Mouse (Mus musculus) limb, embryonic 15.5 days (tissue): ENCODE results near the gene Ngb. TPM values are rescaled to one million over a fixed set of nuclear protein-coding genes. Genes with fewer than 3 reads are reported as not detected.

Experiments used
- ATAC-seq: fragments of 200-750 bp; cut with Nextera tagmentation; 2 replicates; pipeline ENCODE4 v1.8.0; 2017; ENCODE audit warnings: low read depth, moderate TSS enrichment; ENCODE audit not compliant: insufficient number of reproducible peaks, low FRiP score, low TSS enrichment
- H3K27ac ChIP-seq: fragments of 300-500 bp; sonication (generic); 2 replicates; pipeline ENCODE4 v1.5.1; 2015; ENCODE audit warnings: moderate library complexity, mild to moderate bottlenecking, inconsistent platforms
- H3K27me3 ChIP-seq: fragments of 300-500 bp; sonication (generic); 2 replicates; pipeline ENCODE4 v1.6.1; 2015; ENCODE audit warnings: inconsistent platforms
- H3K36me3 ChIP-seq: fragments of 300-500 bp; sonication (generic); 2 replicates; pipeline ENCODE4 v1.6.1; 2015; ENCODE audit warnings: inconsistent platforms
- H3K4me1 ChIP-seq: fragments of 300-500 bp; sonication (generic); 2 replicates; pipeline ENCODE4 v1.6.1; 2015; ENCODE audit warnings: inconsistent platforms
- H3K4me2 ChIP-seq: fragments of 300-500 bp; sonication (generic); 2 replicates; pipeline ENCODE4 v1.6.1; 2015; ENCODE audit warnings: mild to moderate bottlenecking, inconsistent platforms
- H3K4me3 ChIP-seq: fragments of 300-500 bp; sonication (generic); 2 replicates; pipeline ENCODE4 v1.5.1; 2015; ENCODE audit warnings: mild to moderate bottlenecking, inconsistent platforms
- H3K9ac ChIP-seq: fragments of 300-500 bp; sonication (generic); 2 replicates; pipeline ENCODE4 v1.6.1; 2015; ENCODE audit warnings: inconsistent platforms
- H3K9me3 ChIP-seq: fragments of 300-500 bp; sonication (generic); 2 replicates; pipeline ENCODE4 v1.6.1; 2016; ENCODE audit warnings: inconsistent platforms
- WGBS: fragments of 180-500 bp; shearing (Covaris S2); methylation state at CpG from one replicate; pipeline ENCODE4 v1.1.7; 2015; 5-methylcytosine and 5-hydroxymethylcytosine counted together
- polyA plus RNA-seq: library from polyadenylated mRNA; unstranded; fragments of >200 nt; fragmentation: Nextera tagmentation; extraction: Ambion mirVana; gene quantifications from 2 replicates; pipeline ENCODE4 v1.2.1, GENCODE M21; 2015

Gene Ngb
- polyA plus RNA-seq, 1 experiment from 2014 or later: 0.09 TPM

DNA sequence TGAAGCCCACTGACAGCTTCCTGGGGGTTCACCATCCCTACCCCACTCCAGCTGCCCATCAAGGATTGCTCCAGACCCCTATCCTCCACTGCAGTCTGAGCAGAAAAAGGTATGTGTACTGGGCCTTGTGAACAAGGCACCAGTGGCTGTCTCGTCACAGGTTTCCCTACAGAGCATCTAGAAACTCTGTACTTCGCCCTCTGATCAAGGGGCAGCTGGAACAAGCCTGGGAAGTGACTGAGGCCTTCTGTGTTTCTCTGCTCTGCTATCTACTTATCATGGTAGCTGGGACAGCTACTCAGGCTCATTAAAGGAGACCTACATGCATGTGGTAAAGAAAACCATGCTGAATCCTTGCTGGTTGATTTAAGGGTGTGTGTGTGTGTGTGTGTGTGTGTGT lies 12.6 kb downstream of the Ngb start:
- H3K27me3 ChIP-seq: no peaks in the 10 kb centered on the region
- no peak for ATAC-seq
- no peaks in the 10 kb centered on the region for H3K9me3 ChIP-seq
- no peak overlapping the region for H3K4me3 ChIP-seq
- H3K9ac ChIP-seq: no peak overlapping the region
- no peaks in the 10 kb centered on the region for H3K4me1 ChIP-seq
- H3K36me3 ChIP-seq: no peaks in the 10 kb centered on the region
- H3K4me2 ChIP-seq: no peak overlapping the region
- 78% methylated on average over 2 of the region's 2 CpGs for WGBS
- H3K27ac ChIP-seq: no peak overlapping the region

DNA sequence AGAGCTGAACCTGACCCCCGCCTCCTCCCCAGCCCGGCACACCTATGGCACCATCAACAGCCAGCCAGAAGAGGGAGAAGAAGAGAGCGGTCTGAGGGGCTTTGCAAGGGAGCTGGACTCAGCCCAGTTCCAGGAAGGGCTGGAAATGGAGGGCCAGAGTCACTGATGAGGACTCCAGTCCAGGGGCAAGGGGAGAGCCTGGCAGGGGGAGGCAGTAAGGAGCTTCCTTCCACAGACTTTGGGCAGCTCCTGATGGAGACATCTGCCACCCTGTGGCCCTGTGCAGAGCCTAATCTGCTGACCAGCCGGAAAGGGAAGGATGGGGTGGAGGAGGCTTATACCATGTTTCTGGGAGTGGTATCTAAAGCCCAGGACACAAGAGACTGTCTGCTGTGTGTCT lies 13.1 kb downstream of the Ngb start:
- no peak overlapping the region for H3K4me2 ChIP-seq
- no peak overlapping the region for H3K27ac ChIP-seq
- H3K36me3 ChIP-seq: no peaks in the 10 kb centered on the region
- H3K4me1 ChIP-seq: no peaks in the 10 kb centered on the region
- H3K27me3 ChIP-seq: no peaks in the 10 kb centered on the region
- H3K9me3 ChIP-seq: no peaks in the 10 kb centered on the region
- H3K9ac ChIP-seq: no peak overlapping the region
- 67% methylated on average over 4 of the region's 4 CpGs for WGBS
- H3K4me3 ChIP-seq: no peak overlapping the region
- ATAC-seq: no peak

DNA sequence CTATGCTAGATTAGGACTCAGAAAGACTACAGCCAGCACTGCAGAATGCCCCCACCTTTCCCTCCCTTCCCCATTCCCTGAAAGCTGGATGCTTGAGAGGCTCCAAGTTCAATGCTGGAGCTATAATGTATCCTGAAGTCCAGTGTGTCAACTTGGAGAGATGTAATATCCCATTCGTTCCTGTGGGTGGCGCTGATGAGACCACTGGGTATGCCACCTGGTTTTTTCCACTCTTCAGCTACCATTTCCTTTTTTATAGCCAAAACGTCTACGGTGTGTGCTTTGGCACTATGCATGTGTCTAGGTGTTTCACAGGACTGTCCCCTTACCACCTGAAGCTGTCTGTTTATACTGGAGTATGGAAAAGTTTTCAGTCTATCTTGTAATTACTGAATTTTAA lies 14.0 kb downstream of the Ngb start:
- H3K4me1 ChIP-seq: no peaks in the 10 kb centered on the region
- no peak overlapping the region for H3K4me3 ChIP-seq
- H3K4me2 ChIP-seq: no peak overlapping the region
- no peak overlapping the region for H3K9ac ChIP-seq
- H3K27me3 ChIP-seq: no peaks in the 10 kb centered on the region
- no peak overlapping the region for H3K27ac ChIP-seq
- H3K9me3 ChIP-seq: no peaks in the 10 kb centered on the region
- H3K36me3 ChIP-seq: no peaks in the 10 kb centered on the region
- ATAC-seq: no peak
- WGBS: 36% methylated on average over 4 of the region's 4 CpGs

DNA sequence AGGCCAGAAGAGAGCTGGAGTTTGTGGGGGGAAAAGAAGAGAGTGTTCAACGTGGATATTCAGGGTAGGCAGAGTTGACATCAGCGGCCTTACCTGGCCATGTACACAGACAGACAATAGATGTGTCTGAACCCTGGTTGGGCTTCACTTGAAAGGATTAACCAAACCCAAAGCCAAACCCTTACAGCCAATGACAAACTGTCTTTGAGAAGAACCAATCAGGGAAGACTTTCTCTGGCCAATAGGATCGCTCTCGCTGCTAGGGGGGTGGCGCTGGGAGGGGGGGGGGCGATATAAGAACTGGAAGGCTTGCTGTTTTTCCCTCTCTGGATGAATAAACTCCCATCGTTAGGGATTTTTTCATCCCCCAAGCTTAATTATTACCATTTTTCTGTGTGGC lies 15.1 kb downstream of the Ngb start:
- Histone ChIP-seq H3K27ac (no peak overlapping the region), H3K9me3 (no peaks in the 10 kb centered on the region)
- ATAC-seq: no peak

DNA sequence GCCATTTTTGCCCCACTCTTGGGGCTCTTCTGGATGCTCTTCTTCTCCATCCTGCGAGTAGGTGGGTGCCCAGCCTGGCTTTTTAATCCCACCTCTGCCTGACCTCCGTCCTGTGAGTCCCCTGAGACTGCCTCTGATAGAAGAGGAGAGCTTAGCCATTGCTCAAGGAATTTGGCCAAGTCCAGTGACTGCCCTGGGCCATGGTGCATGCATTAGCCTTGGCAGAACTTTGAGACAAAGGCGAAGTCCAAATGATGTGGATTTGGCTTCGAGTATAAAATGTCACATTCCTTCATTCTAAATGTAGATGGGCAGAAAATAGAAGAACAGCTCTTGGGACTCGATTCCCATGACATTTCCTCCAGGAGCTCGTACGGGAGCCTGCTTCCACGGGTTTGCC lies 19.5 kb downstream of the Ngb start:
- H3K4me1 ChIP-seq: no peaks in the 10 kb centered on the region
- no peak overlapping the region for H3K4me2 ChIP-seq
- H3K36me3 ChIP-seq: no peaks in the 10 kb centered on the region
- no peak overlapping the region for H3K27ac ChIP-seq
- no peak for ATAC-seq
- 76% methylated on average over 8 of the region's 8 CpGs for WGBS
- no peaks in the 10 kb centered on the region for H3K27me3 ChIP-seq
- H3K9me3 ChIP-seq: no peaks in the 10 kb centered on the region
- H3K9ac ChIP-seq: no peak overlapping the region
- no peak overlapping the region for H3K4me3 ChIP-seq

More for the DNA sequence above, 15.1 kb downstream of the Ngb start:
- Histone ChIP-seq H3K4me1 (no peaks in the 10 kb centered on the region), H3K9ac (no peak overlapping the region), H3K27me3 (no peaks in the 10 kb centered on the region), H3K4me2 (no peak overlapping the region), H3K36me3 (no peaks in the 10 kb centered on the region), H3K4me3 (no peak overlapping the region)
- 63% methylated on average over 7 of the region's 7 CpGs for WGBS

DNA sequence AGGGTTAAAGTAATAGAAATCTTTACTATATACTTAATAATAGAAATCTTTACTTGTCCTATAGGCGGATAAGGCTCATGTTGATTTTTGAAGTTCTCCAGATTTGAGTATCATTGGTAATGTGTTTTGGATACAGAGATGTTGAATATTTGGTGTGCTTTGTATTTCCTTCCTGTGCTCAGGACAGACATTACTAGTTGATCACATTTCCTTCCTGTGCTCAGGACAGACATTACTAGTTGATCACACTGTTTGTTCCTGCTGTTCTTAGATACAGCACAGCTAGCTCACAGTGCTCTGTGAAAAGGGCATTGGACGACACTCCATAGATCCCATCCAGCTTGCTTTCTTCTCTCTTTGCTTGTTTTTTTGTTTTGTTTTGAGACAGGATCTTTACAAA lies 25.7 kb downstream of the Ngb start:
- WGBS: 85% methylated on average over 2 of the region's 2 CpGs

DNA sequence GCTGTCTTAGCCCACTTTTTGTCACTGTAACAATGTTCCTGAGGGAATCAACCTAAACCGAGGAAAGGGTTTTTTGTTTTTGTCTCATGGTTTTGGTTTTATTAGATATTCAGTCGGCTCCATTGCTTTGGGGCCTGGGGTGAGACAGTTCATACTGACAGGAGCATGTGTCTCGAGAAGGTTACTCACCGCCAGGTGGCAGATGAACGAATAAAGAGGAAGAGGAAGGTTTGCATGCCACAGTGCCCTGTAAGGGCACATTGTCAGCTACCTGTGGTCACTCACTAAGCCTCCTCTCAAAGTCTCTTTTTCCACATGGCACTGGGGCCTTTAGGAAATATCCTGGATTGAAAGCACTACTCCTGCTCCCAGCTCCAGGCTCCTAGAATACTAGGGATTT lies 31.8 kb downstream of the Ngb start:
- 65% methylated on average over 5 of the region's 5 CpGs for WGBS

More for the DNA sequence above, 25.7 kb downstream of the Ngb start:
- no peak for ATAC-seq
- no peak overlapping the region for H3K27ac ChIP-seq
- H3K36me3 ChIP-seq: no peaks in the 10 kb centered on the region
- H3K9me3 ChIP-seq: no peaks in the 10 kb centered on the region
- H3K4me2 ChIP-seq: no peak overlapping the region
- no peak overlapping the region for H3K9ac ChIP-seq
- H3K4me3 ChIP-seq: no peak overlapping the region
- no peaks in the 10 kb centered on the region for H3K4me1 ChIP-seq
- no peaks in the 10 kb centered on the region for H3K27me3 ChIP-seq

DNA sequence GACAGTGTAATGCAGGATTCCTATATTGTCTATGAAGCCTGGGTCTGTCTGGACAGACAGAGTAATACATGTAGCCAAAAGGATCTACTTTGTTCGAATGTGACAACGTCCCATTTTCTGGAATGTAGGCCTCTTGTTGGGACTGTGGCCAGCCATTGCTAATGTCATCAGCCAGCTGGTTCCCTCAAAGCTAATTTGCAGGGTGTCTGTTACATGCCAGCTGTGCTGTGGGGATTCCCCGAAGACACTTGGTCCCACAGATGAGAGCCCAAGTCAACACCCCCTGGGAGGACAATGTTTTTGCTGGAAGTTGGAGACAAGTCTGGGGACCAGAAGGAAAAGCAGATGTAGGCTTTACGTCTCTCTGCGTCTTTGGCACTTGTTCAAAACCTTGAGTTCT lies 35.9 kb downstream of the Ngb start:
- Histone ChIP-seq H3K4me2 (no peak overlapping the region), H3K4me3 (no peak overlapping the region), H3K27ac (no peak overlapping the region), H3K27me3 (no peaks in the 10 kb centered on the region), H3K4me1 (no peaks in the 10 kb centered on the region), H3K9me3 (no peaks in the 10 kb centered on the region), H3K9ac (no peak overlapping the region), H3K36me3 (no peaks in the 10 kb centered on the region)
- 71% methylated on average over 5 of the region's 5 CpGs for WGBS
- no peak for ATAC-seq

More for the DNA sequence above, 31.8 kb downstream of the Ngb start:
- Histone ChIP-seq H3K4me1 (no peaks in the 10 kb centered on the region), H3K27me3 (no peaks in the 10 kb centered on the region), H3K4me2 (no peak overlapping the region), H3K36me3 (no peaks in the 10 kb centered on the region), H3K27ac (no peak overlapping the region), H3K9ac (no peak overlapping the region), H3K4me3 (no peak overlapping the region), H3K9me3 (no peaks in the 10 kb centered on the region)
- ATAC-seq: no peak

DNA sequence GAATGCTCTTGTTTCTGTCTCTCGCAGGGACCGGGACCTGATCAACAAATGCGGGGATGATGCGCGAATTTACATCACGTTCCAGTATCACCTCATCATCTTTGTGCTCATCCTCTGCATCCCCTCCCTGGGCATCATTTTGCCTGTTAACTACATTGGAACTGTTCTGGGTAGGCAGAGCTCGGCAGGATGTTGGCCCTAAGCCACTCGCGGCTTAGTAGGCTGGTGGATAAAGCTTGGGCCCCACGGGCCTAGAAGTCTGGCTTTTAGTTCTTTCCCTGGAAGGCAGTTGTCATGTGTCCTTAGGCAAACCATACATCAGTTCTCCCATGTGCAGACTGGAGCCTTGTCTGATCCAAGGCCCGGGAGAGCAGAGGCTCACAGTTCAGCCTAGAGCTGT lies 36.9 kb downstream of the Ngb start:
- H3K27ac ChIP-seq: no peak overlapping the region
- H3K4me3 ChIP-seq: no peak overlapping the region
- H3K4me2 ChIP-seq: no peak overlapping the region
- no peaks in the 10 kb centered on the region for H3K9me3 ChIP-seq
- no peak overlapping the region for H3K9ac ChIP-seq
- no peaks in the 10 kb centered on the region for H3K36me3 ChIP-seq
- no peaks in the 10 kb centered on the region for H3K27me3 ChIP-seq
- ATAC-seq: no peak
- no peaks in the 10 kb centered on the region for H3K4me1 ChIP-seq
- 83% methylated on average over 11 of the region's 11 CpGs for WGBS

DNA sequence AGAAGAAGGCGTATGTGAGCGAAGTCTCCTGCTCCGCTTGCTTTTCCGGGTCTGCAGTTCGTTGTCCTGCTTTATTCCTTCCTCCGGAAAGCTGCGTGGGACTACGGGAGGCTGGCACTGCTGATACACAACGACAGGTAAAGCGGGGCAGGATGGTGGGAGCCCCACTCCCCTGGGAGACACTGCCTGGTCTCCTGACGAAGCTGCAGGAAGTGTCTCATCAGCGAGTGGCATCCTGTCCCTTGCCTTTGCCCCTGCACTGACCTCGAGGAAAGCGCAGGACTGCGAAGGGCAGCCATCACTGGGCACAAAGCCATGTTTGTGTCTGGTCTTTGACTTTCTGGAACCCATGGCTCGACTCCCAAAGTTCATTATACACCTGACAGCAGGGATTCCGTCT lies 45.3 kb downstream of the Ngb start:
- ATAC-seq: no peak
- Histone ChIP-seq H3K4me1 (no peaks in the 10 kb centered on the region), H3K36me3 (no peaks in the 10 kb centered on the region), H3K4me3 (no peak overlapping the region), H3K27me3 (peaks cover 25% of the 10 kb centered on the region), H3K9ac (no peak overlapping the region), H3K27ac (no peak overlapping the region), H3K9me3 (no peaks in the 10 kb centered on the region), H3K4me2 (no peak overlapping the region)
- 69% methylated on average over 17 of the region's 17 CpGs for WGBS

DNA sequence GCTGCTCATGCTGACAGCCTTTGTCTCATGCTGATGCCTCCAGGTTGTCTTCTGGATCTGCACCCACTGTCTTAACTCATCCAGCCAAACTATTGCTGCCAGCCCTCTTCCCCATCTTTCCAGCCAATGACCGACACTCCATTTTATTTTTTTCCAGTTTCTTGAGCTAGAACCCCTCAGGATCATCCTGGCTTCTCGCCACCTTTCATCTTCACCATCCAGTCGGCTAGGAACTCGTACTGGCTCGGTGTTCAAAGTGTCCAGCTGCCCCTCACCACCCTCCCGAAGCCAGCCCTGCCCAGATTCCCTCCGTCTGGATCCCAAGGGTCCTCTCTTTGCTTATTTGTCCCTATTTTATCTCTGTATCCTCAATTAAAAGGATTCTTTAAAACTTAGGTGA lies 47.5 kb downstream of the Ngb start:
- Histone ChIP-seq H3K4me2 (no peak overlapping the region), H3K36me3 (no peaks in the 10 kb centered on the region), H3K27me3 (peaks cover 25% of the 10 kb centered on the region), H3K27ac (no peak overlapping the region), H3K4me1 (no peaks in the 10 kb centered on the region), H3K9me3 (no peaks in the 10 kb centered on the region), H3K4me3 (no peak overlapping the region), H3K9ac (no peak overlapping the region)
- 75% methylated on average over 7 of the region's 7 CpGs for WGBS
- no peak for ATAC-seq

DNA sequence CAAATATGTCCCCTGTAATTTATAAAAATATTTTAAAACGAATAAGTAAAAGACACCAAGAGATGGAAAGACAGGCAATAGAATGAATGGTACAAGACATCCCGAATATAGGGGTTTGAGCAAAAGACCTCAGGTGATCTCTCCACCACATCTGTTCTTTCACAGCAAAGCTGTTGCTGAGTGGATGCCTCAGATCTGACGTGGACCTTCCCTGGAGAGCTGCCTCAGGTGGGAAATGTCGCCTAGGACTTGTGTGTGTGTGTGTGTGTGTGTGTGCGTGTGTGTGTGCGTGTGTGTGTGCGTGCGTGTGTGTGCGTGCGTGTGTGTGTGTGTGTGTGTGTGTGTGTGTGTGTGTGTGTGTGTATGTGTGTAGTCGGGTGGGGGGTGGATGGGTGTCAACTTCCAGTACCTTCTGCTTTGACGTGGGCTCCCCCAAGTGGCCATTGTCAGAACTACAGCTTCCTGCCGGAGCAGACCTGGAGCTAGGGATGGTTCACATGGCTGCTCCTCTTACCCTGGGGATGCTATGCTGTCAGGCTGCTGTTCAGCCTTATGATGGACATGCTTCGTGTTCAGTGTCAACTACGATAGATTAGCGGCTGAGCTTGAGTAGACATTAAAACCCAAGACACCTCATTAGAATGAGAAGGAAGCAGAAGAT lies 49.5 kb downstream of the Ngb start:
- 26% methylated on average over 15 of the region's 16 CpGs for WGBS
- no peak overlapping the region for H3K4me2 ChIP-seq
- no peak overlapping the region for H3K27ac ChIP-seq

DNA sequence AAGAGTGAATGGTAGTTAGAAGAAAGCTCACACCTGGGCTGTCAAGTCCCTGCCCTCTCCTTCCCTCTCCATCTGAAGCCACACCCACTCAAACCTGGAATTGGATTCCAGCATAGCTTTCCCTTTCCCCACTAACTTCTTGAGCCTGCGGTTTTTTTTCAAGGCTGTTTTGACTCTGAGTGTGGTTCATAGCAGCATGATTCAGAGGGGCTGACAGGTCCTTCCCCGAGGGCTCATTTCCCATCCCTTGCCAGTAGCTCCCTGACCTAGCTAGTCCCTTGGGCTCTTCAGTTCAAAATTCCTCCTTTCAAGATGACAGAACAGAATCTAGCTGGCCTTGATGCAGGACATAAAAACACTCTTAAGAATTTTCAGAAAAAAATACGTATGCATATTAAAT lies 54.8 kb downstream of the Ngb start:
- H3K27me3 ChIP-seq: no peaks in the 10 kb centered on the region; the same call in 1 of the 2 replicates
- ATAC-seq: no peak
- no peak overlapping the region for H3K4me3 ChIP-seq
- H3K4me2 ChIP-seq: no peak overlapping the region
- no peak overlapping the region for H3K9ac ChIP-seq
- H3K36me3 ChIP-seq: no peaks in the 10 kb centered on the region
- no peak overlapping the region for H3K27ac ChIP-seq
- H3K9me3 ChIP-seq: no peaks in the 10 kb centered on the region
- 0 out of 2 replicates have a peak, but pooled peaks cover 4% of the 10 kb centered on the region for H3K4me1 ChIP-seq
- WGBS: 46% methylated on average over 3 of the region's 3 CpGs

More for the DNA sequence above, 49.5 kb downstream of the Ngb start:
- Histone ChIP-seq H3K27me3 (peaks cover 25% of the 10 kb centered on the region), H3K9ac (no peak overlapping the region), H3K36me3 (no peaks in the 10 kb centered on the region), H3K9me3 (no peaks in the 10 kb centered on the region), H3K4me1 (no peaks in the 10 kb centered on the region), H3K4me3 (no peak overlapping the region)
- ATAC-seq: no peak
